Mouse (Mus musculus): ENCODE data around the gene Gas1.

GRCm38 (mm10) chr13:60129541-60129940, 47.6 kb downstream of the Gas1 start:
- no peak for TF ChIP-seq CTCF (IDR thresholded peaks at IDR 0.05; ENCODE audit: control insufficient read depth, insufficient read depth, low read length)
- no peak for TF ChIP-seq POLR2A (IDR thresholded peaks at IDR 0.05; ENCODE audit: borderline replicate concordance, control insufficient read depth, low read depth, low read length)

All from bone marrow, adult 2 months (tissue).